In the genomic region with DNA sequence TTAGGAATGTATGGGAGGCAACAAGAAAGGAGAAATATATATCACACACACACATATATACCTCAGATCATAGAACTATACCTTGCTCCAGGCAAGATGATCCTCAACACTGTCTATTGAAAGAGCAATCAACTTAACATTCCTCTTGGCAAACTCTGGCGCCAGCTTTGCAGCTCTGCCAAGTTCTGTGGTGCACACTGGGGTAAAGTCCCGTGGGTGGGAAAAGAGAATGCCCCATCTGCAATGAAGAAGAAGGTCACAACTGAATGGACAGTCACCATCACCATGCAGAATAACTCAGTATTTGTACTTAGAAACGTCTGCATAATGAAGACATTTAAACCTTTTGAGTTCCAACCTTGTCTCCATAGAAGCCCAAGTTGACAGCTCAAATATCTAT, we compare ENCODE assay signal across 15 mouse cellular contexts. TPM values are rescaled to one million over a fixed set of nuclear protein-coding genes. Genes with fewer than 3 reads are reported as not detected.
A peak's percentile ranks its signal among the peaks of the same experiment; 100 is the strongest.
DNase-seq lines count a peak whose midpoint lies in the region; ATAC-seq lines count a peak whose summit lies in the region.
"Had no signal": no experiment of that assay in that cellular context is flagged by ENCODE, and none has a peak within 500 bp of the region (broad histone marks: within the 10 kb centered on the region; RNA-seq: fewer than 3 reads in every experiment).

No protein-coding gene starts in this region.

- intact Hi-C loops in left cerebral cortex, postnatal 4 days (cut with DNase I), result no loop called here

- H3K4me3 ChIP-seq in kidney, embryonic 14.5 days (ENCODE audit: low read length), result no peak overlapping the region
- H3K4me3 ChIP-seq: embryonic facial prominence, embryonic 13.5 days; hindbrain, embryonic 12.5 days; lung, embryonic 15.5 days; midbrain, embryonic 13.5 days had no signal

- peaks cover 15% of the 10 kb centered on the region; the same call in 1 of the 2 replicates for H3K4me1 ChIP-seq in kidney, embryonic 14.5 days (ENCODE audit: control insufficient read depth, insufficient read depth, low read length)

- peak; percentile 16 for DNase-seq in cerebellum, adult 9-10 months
- DNase-seq in kidney, adult 11 months, result peak; percentile 70
- DNase-seq in left cerebral cortex, postnatal 4 days, result peak; percentile 17
- no peak for DNase-seq in left cerebral cortex, adult 11 months (ENCODE audit: low spot score)
- peak; percentile 40 for DNase-seq in kidney, postnatal 14 days
- DNase-seq in ovary, postnatal 36 days (ENCODE audit: low spot score), result no peak
- DNase-seq: adrenal gland, postnatal 14 days; thymus, postnatal 4 days had no signal

- no peaks in the 10 kb centered on the region for H3K9me3 ChIP-seq in kidney, embryonic 14.5 days (ENCODE audit: control insufficient read depth, low read length)
- H3K9me3 ChIP-seq: embryonic facial prominence, embryonic 13.5 days; hindbrain, embryonic 12.5 days; lung, embryonic 15.5 days; midbrain, embryonic 13.5 days had no signal

- H3K27me3 ChIP-seq in kidney, embryonic 14.5 days (ENCODE audit: control insufficient read depth, insufficient read depth, low read length), result no peaks in the 10 kb centered on the region
- H3K27me3 ChIP-seq: embryonic facial prominence, embryonic 13.5 days; lung, embryonic 15.5 days had no signal

- 86% methylated on average over 3 of the region's 3 CpGs for WGBS in kidney, embryonic 14.5 days

- no peak overlapping the region for H3K9ac ChIP-seq in kidney, embryonic 14.5 days (ENCODE audit: low read depth, low read length)
- H3K9ac ChIP-seq: embryonic facial prominence, embryonic 13.5 days; hindbrain, embryonic 12.5 days; lung, embryonic 15.5 days; midbrain, embryonic 13.5 days had no signal

- no peak overlapping the region for H3K27ac ChIP-seq in kidney, embryonic 14.5 days (ENCODE audit: low read depth, low read length)
- H3K27ac ChIP-seq: embryonic facial prominence, embryonic 13.5 days; hindbrain, embryonic 12.5 days; midbrain, embryonic 13.5 days had no signal

- H3K4me2 ChIP-seq in kidney, embryonic 14.5 days (replicated peaks; ENCODE audit: low read depth, low read length), result no peak overlapping the region
- H3K4me2 ChIP-seq: hindbrain, embryonic 12.5 days; midbrain, embryonic 13.5 days had no signal

- H3K36me3 ChIP-seq in kidney, embryonic 14.5 days (ENCODE audit: control insufficient read depth, insufficient read depth, low read length), result peaks cover 48% of the 10 kb centered on the region

- no peak for ATAC-seq in cerebellum, adult (ENCODE audit: insufficient number of reproducible peaks, low FRiP score, low TSS enrichment)
- ATAC-seq in kidney, embryonic 14.5 days (ENCODE audit: low FRiP score, low TSS enrichment), result no peak
- ATAC-seq: forebrain, embryonic 16.5 days; midbrain, embryonic 13.5 days had no signal

RNA-seq across cellular contexts. Expression of a gene that starts 3.8 kb away (rescaled TPM):
- 526 and 601 TPM in 2 replicates for polyA plus RNA-seq in kidney, embryonic 14.5 days (2014; fragmentation: Nextera tagmentation; extraction: Ambion mirVana)
- total RNA-seq in left cerebral cortex, postnatal 4 days (2021), result 100 to 1,000 TPM in 1 of 2 experiments, 10 to 100 TPM in 1; 97.9 to 112 TPM

Comparison
In these comparisons a context has a peak if more than half of its experiments do, and no peak if none do; other contexts are left out.
1. DNase-seq: peak in cerebellum, adult 9-10 months (single experiment), kidney, adult 11 months (single experiment), left cerebral cortex, postnatal 4 days (single experiment) and kidney, postnatal 14 days (single experiment); none in left cerebral cortex, adult 11 months (single experiment) and ovary, postnatal 36 days (single experiment).